8 mouse cellular contexts compared by ENCODE assay signal in the genomic region with DNA sequence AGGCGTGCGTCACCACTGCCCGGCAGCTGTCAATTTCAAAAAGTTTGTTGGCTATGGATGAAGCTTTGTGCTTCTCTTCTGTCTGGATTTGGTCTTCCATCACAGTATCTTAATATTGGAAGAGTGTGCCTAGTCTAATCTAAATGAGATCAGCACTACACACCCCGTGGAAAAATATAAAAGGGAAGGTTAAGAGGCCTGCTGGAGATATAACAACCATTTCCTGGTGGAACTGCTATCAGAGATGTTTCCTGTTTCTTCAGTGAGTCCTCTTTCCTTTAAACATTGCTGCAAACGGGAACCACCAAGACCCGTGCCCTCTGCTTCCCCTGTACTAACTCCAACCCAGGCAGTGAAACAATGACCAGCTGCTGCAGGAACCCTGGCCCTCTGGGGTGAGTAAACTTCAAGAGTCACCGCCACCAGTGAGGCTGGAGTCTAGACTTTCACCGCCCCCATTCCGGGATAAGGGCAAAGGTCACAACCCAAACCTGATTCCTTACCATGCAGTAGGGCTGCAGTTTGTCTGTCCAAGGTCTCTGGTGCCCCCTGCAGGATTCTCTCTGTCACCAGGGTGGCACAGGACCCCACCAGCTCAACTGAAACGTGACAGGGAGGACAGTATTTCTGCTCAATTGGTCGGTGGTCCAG. TPM values are rescaled to one million over a fixed set of nuclear protein-coding genes. Genes with fewer than 3 reads are reported as not detected.
DNase-seq lines count a peak whose midpoint lies in the region; ATAC-seq and TF ChIP-seq lines count a peak whose summit lies in the region.

No protein-coding gene starts in this region.

- H3K4me3 ChIP-seq in heart, postnatal 0 days (ENCODE audit: low read depth, low read length): no peak overlapping the region
- H3K4me3 ChIP-seq in lung, embryonic 14.5 days (ENCODE audit: low read depth, low read length): no peak overlapping the region

- no peak overlapping the region for H3K27ac ChIP-seq in heart, postnatal 0 days (ENCODE audit: low read depth)
- no peak overlapping the region for H3K27ac ChIP-seq in lung, embryonic 14.5 days (ENCODE audit: low read depth)

- H3K9me3 ChIP-seq in heart, postnatal 0 days (replicated peaks; ENCODE audit: control insufficient read depth, low read length): no peaks in the 10 kb centered on the region
- H3K9me3 ChIP-seq in lung, embryonic 14.5 days (ENCODE audit: low read depth, low read length): no peaks in the 10 kb centered on the region

- TF ChIP-seq CTCF in heart, postnatal 0 days (IDR thresholded peaks at IDR 0.05; ENCODE audit: low read depth): peak; percentile 69
- TF ChIP-seq CTCF in lung, embryonic 14.5 days (IDR thresholded peaks at IDR 0.05; ENCODE audit: low read depth): peak; percentile 76

- no peaks in the 10 kb centered on the region for H3K4me1 ChIP-seq in heart, postnatal 0 days (ENCODE audit: control insufficient read depth, insufficient read depth)
- H3K4me1 ChIP-seq in lung, embryonic 14.5 days (ENCODE audit: insufficient read depth): no peaks in the 10 kb centered on the region

- peaks cover 77% of the 10 kb centered on the region for H3K36me3 ChIP-seq in heart, postnatal 0 days (replicated peaks; ENCODE audit: control insufficient read depth, insufficient read depth, low read length)
- H3K36me3 ChIP-seq in lung, embryonic 14.5 days (ENCODE audit: insufficient read depth): peaks cover 70% of the 10 kb centered on the region

- no peak overlapping the region for H3K9ac ChIP-seq in heart, postnatal 0 days (replicated peaks; ENCODE audit: low read depth, low read length)
- H3K9ac ChIP-seq in lung, embryonic 14.5 days: no peak overlapping the region

- H3K27me3 ChIP-seq in heart, postnatal 0 days (ENCODE audit: control insufficient read depth, insufficient read depth, low read length): no peaks in the 10 kb centered on the region
- H3K27me3 ChIP-seq in lung, embryonic 14.5 days (ENCODE audit: insufficient read depth, low read length): no peaks in the 10 kb centered on the region

- 49% methylated on average over 11 of the region's 11 CpGs for WGBS in heart, postnatal 0 days
- WGBS in lung, embryonic 14.5 days: 43% methylated on average over 11 of the region's 11 CpGs

- TF ChIP-seq EP300 in heart, postnatal 0 days (IDR thresholded peaks at IDR 0.05; ENCODE audit: low read depth): no peak

- DNase-seq in cerebellum, postnatal 10 days: peak; percentile 79
- DNase-seq in cerebellum, adult 9-11 months: no peak
- peak; percentile 60 for DNase-seq in MN1 (ENCODE audit: low spot score)
- DNase-seq in embryo, embryonic 10.5 days (ENCODE audit: low spot score): peak; percentile 88
- DNase-seq in heart, postnatal 0 days (ENCODE audit: low spot score): no peak
- peak; percentile 93 to 94 for DNase-seq in kidney, postnatal 25 days
- DNase-seq in lung, embryonic 14.5 days: peak; percentile 80
- DNase-seq in right cerebral cortex, postnatal 4 days: peak; percentile 69

- no peak overlapping the region for H3K4me2 ChIP-seq in heart, postnatal 0 days (ENCODE audit: low read depth, low read length)
- H3K4me2 ChIP-seq in lung, embryonic 14.5 days: no peak overlapping the region

- peak; percentile 66 for ATAC-seq in heart, postnatal 0 days (ENCODE audit: insufficient read depth, low read depth)
- ATAC-seq in lung, embryonic 14.5 days (ENCODE audit: insufficient read depth): peak; percentile 49; the same call in 1 of the 2 replicates

RNA-seq across cellular contexts. Expression of gene Bnipl, which starts 12.2 kb away (rescaled TPM):
- total RNA-seq in heart, postnatal 0 days (2014; rRNA removed; ENCODE audit: low replicate concordance): 3.9 TPM in 1 of 2 replicates, not detected in the other
- not detected in 2 replicates for polyA plus RNA-seq in heart, postnatal 0 days (2015; fragmentation: Nextera tagmentation; extraction: Ambion mirVana)
- 5.0 and 6.1 TPM in 2 replicates for polyA plus RNA-seq in lung, embryonic 14.5 days (2014; fragmentation: Nextera tagmentation; extraction: Ambion mirVana)

RNA-seq across cellular contexts. Expression of gene Mindy1, which starts 17.9 kb away (rescaled TPM):
- 28.0 and 64.4 TPM in 2 replicates for total RNA-seq in heart, postnatal 0 days (2014; rRNA removed; ENCODE audit: low replicate concordance)
- 27.8 and 28.4 TPM in 2 replicates for polyA plus RNA-seq in heart, postnatal 0 days (2015; fragmentation: Nextera tagmentation; extraction: Ambion mirVana)
- 36.5 and 40.0 TPM in 2 replicates for polyA plus RNA-seq in lung, embryonic 14.5 days (2014; fragmentation: Nextera tagmentation; extraction: Ambion mirVana)

RNA-seq across cellular contexts. Expression of gene Prune1, which starts 18.7 kb away (rescaled TPM):
- 28.6 and 35.6 TPM in 2 replicates for total RNA-seq in heart, postnatal 0 days (2014; rRNA removed; ENCODE audit: low replicate concordance)
- polyA plus RNA-seq in heart, postnatal 0 days (2015; fragmentation: Nextera tagmentation; extraction: Ambion mirVana): 22.5 and 23.0 TPM in 2 replicates
- 20.0 and 23.5 TPM in 2 replicates for polyA plus RNA-seq in lung, embryonic 14.5 days (2014; fragmentation: Nextera tagmentation; extraction: Ambion mirVana)

RNA-seq across cellular contexts. Expression of gene Gm128, which starts 21.8 kb away (rescaled TPM):
- total RNA-seq in heart, postnatal 0 days (2014; rRNA removed; ENCODE audit: low replicate concordance): 1.1 TPM in 1 of 2 replicates, not detected in the other
- 0.07 TPM in 1 of 2 replicates, not detected in the other for polyA plus RNA-seq in heart, postnatal 0 days (2015; fragmentation: Nextera tagmentation; extraction: Ambion mirVana)
- 0.39 and 0.67 TPM in 2 replicates for polyA plus RNA-seq in lung, embryonic 14.5 days (2014; fragmentation: Nextera tagmentation; extraction: Ambion mirVana)

RNA-seq across cellular contexts. Expression of gene Mllt11, which starts 31.2 kb away (rescaled TPM):
- total RNA-seq in heart, postnatal 0 days (2014; rRNA removed; ENCODE audit: low replicate concordance): 4.3 and 6.1 TPM in 2 replicates
- polyA plus RNA-seq in heart, postnatal 0 days (2015; fragmentation: Nextera tagmentation; extraction: Ambion mirVana): 8.9 and 9.0 TPM in 2 replicates
- polyA plus RNA-seq in lung, embryonic 14.5 days (2014; fragmentation: Nextera tagmentation; extraction: Ambion mirVana): 15.1 and 16.1 TPM in 2 replicates

Comparison
In these comparisons a context has a peak if more than half of its experiments do, and no peak if none do; other contexts are left out.
1. DNase-seq: peak in cerebellum, postnatal 10 days (2 of 2), MN1 (single experiment), embryo, embryonic 10.5 days (single experiment), kidney, postnatal 25 days (2 of 2), lung, embryonic 14.5 days (single experiment) and right cerebral cortex, postnatal 4 days (single experiment); none in cerebellum, adult 9-11 months (single experiment) and heart, postnatal 0 days (single experiment).